Mouse (Mus musculus) thymus, adult 2 months (tissue): ENCODE results near the gene Slc17a6.

ENCODE experiments used
- CTCF ChIP-seq: fragments of 200-500 bp; IDR thresholded peaks from 2 replicates; pipeline ENCODE4 v1.5.1; 2012; ENCODE audit warnings: mild to moderate bottlenecking, control low read depth, low read length, moderate library complexity, borderline replicate concordance; ENCODE audit not compliant: control insufficient read depth, poor library complexity, insufficient read depth; ENCODE audit errors: extremely low read depth
- POLR2A ChIP-seq: fragments of 200-500 bp; IDR thresholded peaks from 2 replicates; pipeline ENCODE4 v1.6.1; 2012; ENCODE audit warnings: mild to moderate bottlenecking, low read length, control low read depth, moderate library complexity; ENCODE audit not compliant: control insufficient read depth, poor library complexity, insufficient read depth; ENCODE audit errors: extremely low read depth

- TF ChIP-seq POLR2A, result no peak
- no peak for TF ChIP-seq CTCF
These were observed 7.4 kb upstream of the Slc17a6 start for GRCm38 (mm10) chr7:51614404-51614803.
